Mouse (Mus musculus) CD8-positive naive resting alpha-beta T cell, adult 2 months (primary cell): Measurements from ENCODE around the gene Plod3.
A peak's percentile ranks its signal among the peaks of the same experiment; 100 is the strongest.

Experiments
- DNase-seq, 2 experiments: peaks; one replicate each; pipeline ENCODE4 v3.0.0; 2022; ENCODE audit warnings: low read depth in 2 of 2, low spot score in 2 of 2

Plod3 gene

DNA sequence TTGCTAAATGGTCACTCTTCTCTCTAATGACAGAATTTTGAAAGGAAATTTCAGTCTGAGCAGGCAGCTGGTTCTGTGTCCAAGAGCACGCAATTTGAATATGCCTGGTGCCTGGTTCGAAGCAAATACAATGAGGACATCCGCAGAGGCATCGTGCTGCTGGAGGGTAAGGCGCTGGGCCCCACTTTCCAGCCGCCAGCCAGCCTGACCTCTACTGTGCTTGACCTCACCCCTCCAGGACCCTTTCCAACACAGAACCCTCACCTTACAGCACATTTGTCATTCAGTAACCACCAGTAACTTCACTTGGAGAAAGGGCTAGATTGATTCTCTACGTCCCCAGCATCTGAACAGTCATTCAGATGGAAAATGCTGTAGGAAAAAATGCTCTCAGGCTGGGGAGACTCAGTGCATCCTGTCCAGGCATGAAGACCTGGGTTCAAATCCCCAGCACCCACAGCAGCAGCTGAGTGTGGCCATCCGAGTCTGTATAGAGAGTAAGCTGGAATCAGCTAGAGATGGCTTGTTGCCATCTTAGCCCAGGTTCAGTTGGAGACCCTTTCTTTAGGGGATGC is 23.8 kb upstream of the Plod3 start:
- DNase-seq = no peak

GRCm38 (mm10) chr5:136965210-136965609 is 21.6 kb upstream of the Plod3 start:
- no peak for DNase-seq

- no peak for DNase-seq
These were observed 21.1 kb upstream of the Plod3 start for GRCm38 (mm10) chr5:136965686-136966085.

GRCm38 (mm10) chr5:136966331-136966730 is 20.5 kb upstream of the Plod3 start, which contains the start of gene Cldn15:
Cldn15 (plus strand) TSS chr5:136966616.
- no peak for DNase-seq

DNA sequence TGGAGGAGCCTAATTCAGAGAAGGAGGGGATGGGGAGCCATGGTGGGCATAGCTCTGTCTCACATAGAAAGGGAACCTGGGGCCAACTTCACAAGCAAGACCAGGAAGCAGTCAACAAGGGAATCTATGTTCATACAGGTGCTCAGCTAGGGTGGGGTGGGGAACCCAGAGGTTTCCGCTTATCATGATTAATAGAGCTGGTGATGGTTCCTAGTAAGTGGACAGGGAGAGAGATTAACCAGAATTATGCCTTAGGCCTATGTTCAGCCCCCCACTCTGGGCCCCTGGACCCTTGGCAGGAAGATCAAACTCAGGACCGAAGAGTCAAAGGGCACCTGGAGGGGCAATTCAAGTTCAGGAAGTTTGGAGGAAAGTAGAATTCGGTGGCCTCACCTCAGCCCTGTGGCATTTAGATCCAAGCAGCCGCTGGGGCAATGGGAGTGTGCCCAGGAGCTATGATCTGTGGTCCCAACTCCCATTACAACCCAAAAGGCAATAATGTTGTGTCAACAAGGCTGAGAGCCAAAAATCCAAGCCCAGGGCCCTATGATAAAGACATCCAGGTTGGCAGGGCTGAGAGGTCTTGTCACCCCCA is 19.9 kb upstream of the Plod3 start:
- DNase-seq = no peak

- no peak for DNase-seq
These were observed 19.2 kb upstream of the Plod3 start for GRCm38 (mm10) chr5:136967592-136967991.

DNA sequence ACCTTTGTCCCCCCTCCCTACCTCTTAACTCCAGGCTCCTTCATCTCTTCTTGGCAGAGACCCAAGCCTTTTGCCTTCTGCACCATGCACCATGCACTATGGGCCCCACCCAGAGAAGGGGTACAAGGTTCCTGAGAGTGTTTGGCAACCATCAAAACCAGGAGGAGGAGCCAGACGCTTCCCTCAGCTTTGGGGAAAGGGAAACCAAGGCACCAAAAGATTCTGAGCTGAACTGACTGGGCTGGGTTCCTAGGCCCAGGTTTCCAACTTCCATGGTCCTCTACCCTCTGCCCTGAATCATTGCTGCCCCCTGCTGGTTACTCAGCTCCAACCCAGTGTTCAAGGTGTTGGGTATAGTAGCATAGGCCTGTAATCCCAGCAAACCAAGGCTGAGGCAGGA is 16.1 kb upstream of the Plod3 start:
- DNase-seq = peak; percentile 59 to 76

GRCm38 (mm10) chr5:136973670-136974069 is 13.1 kb upstream of the Plod3 start:
- DNase-seq = no peak

GRCm38 (mm10) chr5:136977769-136978168 is 9.1 kb upstream of the Plod3 start:
- no peak for DNase-seq

- DNase-seq = no peak
These were observed 7.1 kb upstream of the Plod3 start for GRCm38 (mm10) chr5:136979762-136980161.

DNA sequence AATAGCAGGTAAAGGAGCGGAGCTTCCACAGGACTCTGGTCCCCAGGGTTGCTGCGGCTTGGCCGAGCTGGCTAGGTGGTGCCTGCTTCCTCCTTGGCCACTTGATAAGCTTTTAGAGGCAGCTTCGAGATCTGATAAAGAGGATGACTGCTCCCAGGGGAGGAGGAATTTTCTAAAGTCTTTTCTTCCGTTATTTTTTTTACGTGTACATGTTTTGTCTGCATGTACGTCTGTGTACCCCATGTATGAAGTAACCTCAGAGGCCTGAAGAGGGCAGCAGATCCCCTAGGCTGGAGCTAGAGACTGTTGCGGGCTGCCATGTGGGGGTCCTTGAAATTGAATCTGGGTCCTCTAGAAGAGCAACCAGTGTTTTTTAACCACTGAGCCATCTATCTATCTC is 5.8 kb upstream of the Plod3 start:
- DNase-seq = no peak

- DNase-seq = peak; percentile 32 to 41
These were observed 4.4 kb upstream of the Plod3 start for GRCm38 (mm10) chr5:136982338-136982930.

GRCm38 (mm10) chr5:136984828-136985227 is 2.0 kb upstream of the Plod3 start:
- DNase-seq = no peak

- peak; percentile 24 to 32 for DNase-seq
These were observed 517 bp downstream of the Plod3 start for GRCm38 (mm10) chr5:136987138-136987933.

DNA sequence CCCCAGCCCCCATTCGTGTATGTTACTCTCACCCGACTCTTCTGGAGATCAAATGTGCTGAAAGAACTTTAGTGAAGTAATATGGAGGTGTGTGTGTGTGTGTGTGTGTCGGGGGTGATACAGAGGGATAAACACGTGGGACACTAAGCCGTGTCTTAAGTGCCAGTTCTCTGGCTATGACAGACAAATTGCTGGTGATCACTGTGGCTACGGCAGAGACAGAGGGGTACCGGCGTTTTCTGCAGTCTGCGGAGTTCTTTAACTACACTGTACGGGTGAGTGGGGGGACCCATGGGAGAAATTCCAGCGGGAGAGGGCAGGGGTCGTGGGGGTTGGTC is 1.1 kb downstream of the Plod3 start, which contains the start of gene Znhit1:
Gene Znhit1 (minus strand): TSS at position 88 of the 338 bp plus-strand sequence.
- no peak for DNase-seq

DNA sequence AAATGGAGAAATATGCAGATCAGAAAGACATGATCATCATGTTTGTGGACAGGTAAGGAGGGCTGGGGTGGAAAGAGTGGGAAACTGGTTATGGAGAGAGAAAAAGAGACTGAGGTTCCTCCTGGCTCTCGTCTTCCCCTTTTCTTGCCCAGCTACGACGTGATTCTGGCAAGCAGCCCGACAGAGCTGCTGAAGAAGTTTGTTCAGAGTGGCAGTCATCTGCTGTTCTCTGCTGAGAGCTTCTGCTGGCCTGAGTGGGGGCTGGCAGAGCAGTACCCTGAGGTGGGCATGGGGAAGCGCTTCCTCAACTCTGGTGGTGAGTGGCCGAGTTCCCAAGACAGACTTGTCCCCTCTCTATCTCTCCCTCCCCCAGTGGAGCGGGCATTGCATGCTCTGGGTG is 1.6 kb downstream of the Plod3 start:
- no peak for DNase-seq

DNA sequence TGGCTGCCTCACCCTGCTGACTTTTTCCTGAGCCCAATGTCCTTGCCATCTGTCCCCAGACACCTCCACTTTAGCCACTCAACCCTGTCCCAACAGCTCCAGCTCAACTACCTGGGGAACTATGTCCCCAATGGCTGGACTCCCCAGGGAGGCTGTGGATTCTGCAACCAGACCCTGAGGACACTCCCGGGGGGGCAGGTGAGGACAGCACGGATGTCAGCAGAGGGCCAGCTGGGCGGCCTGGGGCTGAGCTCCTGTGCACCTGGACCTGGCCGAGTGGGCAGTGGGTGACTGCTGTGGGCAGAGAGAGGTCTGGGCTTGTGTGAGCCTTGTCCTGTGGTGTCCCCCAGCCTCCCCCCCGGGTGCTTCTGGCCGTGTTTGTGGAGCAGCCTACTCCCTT is 3.0 kb downstream of the Plod3 start:
- DNase-seq = no peak

- DNase-seq = no peak
These were observed 12.6 kb downstream of the Plod3 start for GRCm38 (mm10) chr5:136999449-136999848.

DNA sequence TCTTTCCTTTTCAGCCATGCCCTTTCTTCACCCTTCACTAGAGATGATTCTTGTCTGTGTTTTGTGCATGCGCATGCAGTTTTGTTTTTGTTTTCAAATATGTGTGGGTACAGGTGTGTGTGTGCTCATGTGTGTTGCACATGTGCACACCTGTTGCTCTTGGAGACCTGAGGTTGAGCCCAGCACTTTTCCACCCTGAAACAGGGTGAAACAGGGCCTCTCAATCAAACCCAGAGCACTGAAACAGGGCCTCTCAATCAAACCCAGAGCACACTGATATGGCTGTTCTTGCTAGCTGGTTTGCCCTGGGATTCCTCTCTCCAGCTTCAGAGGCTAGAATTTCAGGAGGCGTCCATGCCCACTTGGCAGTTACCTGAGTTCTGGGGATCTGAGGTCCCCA is 13.8 kb downstream of the Plod3 start:
- no peak for DNase-seq

GRCm38 (mm10) chr5:137007276-137007675 is 20.5 kb downstream of the Plod3 start:
- DNase-seq = no peak

GRCm38 (mm10) chr5:137009988-137010387 is 23.2 kb downstream of the Plod3 start:
- DNase-seq = peak in 1 of 2 experiments; percentile 28

DNA sequence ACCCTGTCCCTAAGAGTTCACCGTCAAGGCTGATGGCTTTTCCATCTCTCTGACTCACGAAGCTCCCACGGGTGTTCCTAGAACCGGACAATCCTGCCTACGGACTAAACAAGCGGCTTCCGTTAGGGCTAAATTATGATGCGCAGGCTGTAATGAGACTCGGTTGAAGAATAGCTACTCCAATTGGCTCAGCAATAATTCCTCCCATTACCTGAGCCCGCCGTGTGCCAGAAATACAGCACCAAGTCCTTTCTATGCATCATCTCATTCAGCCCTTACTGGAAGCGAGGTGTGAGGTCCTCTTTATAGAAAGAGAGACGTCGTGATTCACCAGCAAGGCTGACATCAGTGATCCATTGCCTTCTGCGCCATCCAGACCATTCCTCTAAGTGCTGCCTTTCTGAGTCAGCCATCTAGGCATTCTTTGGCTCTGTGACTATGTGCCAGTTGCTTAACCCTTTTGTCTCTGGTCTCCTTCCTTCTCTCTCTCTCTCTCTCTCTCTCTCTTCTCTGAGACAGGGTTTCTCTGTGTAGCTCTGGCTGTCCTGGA is 25.7 kb downstream of the Plod3 start:
- no peak for DNase-seq
